Mouse (Mus musculus) liver, postnatal 0 days (tissue): Measurements from ENCODE around the gene Hoxa5. TPM values are rescaled to one million over a fixed set of nuclear protein-coding genes. Genes with fewer than 3 reads are reported as not detected.

ENCODE experiments used
- ATAC-seq: fragments of 200-750 bp; cut with Nextera tagmentation; 2 replicates; pipeline ENCODE4 v1.8.0; 2017; ENCODE audit warnings: mild to moderate bottlenecking, moderate library complexity
- DNase-seq: peaks from one replicate; pipeline ENCODE4 v3.0.0-alpha.2; 2016
- H3K27ac ChIP-seq: fragments of 300-500 bp; sonication (generic); 2 replicates; pipeline ENCODE4 v1.5.1; 2014; ENCODE audit warnings: antibody characterized with exemption, moderate library complexity, mild to moderate bottlenecking, low read depth
- H3K27me3 ChIP-seq: fragments of 300-500 bp; sonication (generic); 2 replicates; pipeline ENCODE4 v1.6.1; 2014; ENCODE audit warnings: low read length, control low read depth, mixed read lengths; ENCODE audit not compliant: insufficient read depth
- H3K36me3 ChIP-seq: fragments of 300-500 bp; sonication (generic); replicated peaks from 2 replicates; pipeline ENCODE4 v1.6.1; 2014; ENCODE audit warnings: mild to moderate bottlenecking, control low read depth, low read length, moderate library complexity, mixed read lengths; ENCODE audit not compliant: insufficient read depth
- H3K4me1 ChIP-seq: fragments of 300-500 bp; sonication (generic); 2 replicates; pipeline ENCODE4 v1.6.1; 2014; ENCODE audit warnings: antibody characterized with exemption, mild to moderate bottlenecking, control low read depth; ENCODE audit not compliant: insufficient read depth
- H3K4me2 ChIP-seq: fragments of 300-500 bp; sonication (generic); 2 replicates; pipeline ENCODE4 v1.6.1; 2014; ENCODE audit warnings: low read depth, mild to moderate bottlenecking, low read length, moderate library complexity, mixed read lengths
- H3K4me3 ChIP-seq: fragments of 300-500 bp; sonication (generic); 2 replicates; pipeline ENCODE4 v1.5.1; 2014; ENCODE audit warnings: low read depth, low read length
- H3K9ac ChIP-seq: fragments of 300-500 bp; sonication (generic); replicated peaks from 2 replicates; pipeline ENCODE4 v1.6.1; 2014; ENCODE audit warnings: mild to moderate bottlenecking, moderate library complexity
- H3K9me3 ChIP-seq: fragments of 300-500 bp; sonication (generic); 2 replicates; pipeline ENCODE4 v1.6.1; 2016; ENCODE audit warnings: mild to moderate bottlenecking, control low read depth, low read length, mixed read lengths
- CTCF ChIP-seq: sonication (generic); IDR thresholded peaks from 2 replicates; pipeline ENCODE4 v1.5.1; 2016; ENCODE audit warnings: antibody characterized with exemption, low read depth
- EP300 ChIP-seq: IDR thresholded peaks from 2 replicates; pipeline ENCODE4 v1.6.1; 2016; ENCODE audit warnings: antibody characterized with exemption, low read depth, mild to moderate bottlenecking
- WGBS: fragments of 180-500 bp; shearing (Covaris S2); extraction: QIAGEN DNeasy Blood & Tissue Kit; methylation state at CpG from one replicate; pipeline ENCODE4 v1.1.7; 2014; ENCODE audit not compliant: insufficient replicate concordance; 5-methylcytosine and 5-hydroxymethylcytosine counted together
- polyA plus RNA-seq: library from polyadenylated mRNA; unstranded; fragments of >200 nt; fragmentation: Nextera tagmentation; extraction: Ambion mirVana; gene quantifications from 2 replicates; pipeline ENCODE4 v1.2.1, GENCODE M21; 2015

The Hoxa5 gene
- polyA plus RNA-seq, 1 experiment from 2014 or later, result 0.58 TPM

GRCm38 (mm10) chr6:52214271-52214670 lies 9.9 kb upstream of the Hoxa5 start:
- no peak overlapping the region for H3K9ac ChIP-seq
- DNase-seq (no peak), ATAC-seq (no peak)
- H3K27ac ChIP-seq, result no peak overlapping the region
- H3K4me1 ChIP-seq, result peaks cover 7% of the 10 kb centered on the region
- H3K27me3 ChIP-seq, result peaks cover 98% of the 10 kb centered on the region
- 33% methylated on average over 5 of the region's 5 CpGs for WGBS
- no peaks in the 10 kb centered on the region for H3K36me3 ChIP-seq
- H3K4me2 ChIP-seq, result no peak overlapping the region
- no peak for TF ChIP-seq CTCF
- TF ChIP-seq EP300, result no peak
- H3K4me3 ChIP-seq, result no peak overlapping the region
- no peaks in the 10 kb centered on the region for H3K9me3 ChIP-seq

GRCm38 (mm10) chr6:52213119-52213986 lies 9.0 kb upstream of the Hoxa5 start, which contains the start of the genes Hoxa3 and Gm28308:
Gene Hoxa3, minus strand, starts transcription at chr6:52213336.
Gene Gm28308, minus strand, starts transcription at chr6:52213339.
- TF ChIP-seq EP300 (no peak), CTCF (no peak)
- H3K4me2 ChIP-seq, result peak within 1 kb of the TSS; percentile 49
- H3K36me3 ChIP-seq, result no peaks in the 10 kb centered on the region
- H3K27ac ChIP-seq, result no peak within 1 kb of the TSS
- H3K9ac ChIP-seq, result no peak within 1 kb of the TSS
- H3K9me3 ChIP-seq, result no peaks in the 10 kb centered on the region
- ATAC-seq (no peak), DNase-seq (no peak)
- H3K27me3 ChIP-seq, result peaks cover 98% of the 10 kb centered on the region
- peak within 1 kb of the TSS; percentile 35 for H3K4me3 ChIP-seq
- peaks cover 8% of the 10 kb centered on the region for H3K4me1 ChIP-seq
- WGBS, result 4% methylated on average over 38 of the region's 38 CpGs

DNA sequence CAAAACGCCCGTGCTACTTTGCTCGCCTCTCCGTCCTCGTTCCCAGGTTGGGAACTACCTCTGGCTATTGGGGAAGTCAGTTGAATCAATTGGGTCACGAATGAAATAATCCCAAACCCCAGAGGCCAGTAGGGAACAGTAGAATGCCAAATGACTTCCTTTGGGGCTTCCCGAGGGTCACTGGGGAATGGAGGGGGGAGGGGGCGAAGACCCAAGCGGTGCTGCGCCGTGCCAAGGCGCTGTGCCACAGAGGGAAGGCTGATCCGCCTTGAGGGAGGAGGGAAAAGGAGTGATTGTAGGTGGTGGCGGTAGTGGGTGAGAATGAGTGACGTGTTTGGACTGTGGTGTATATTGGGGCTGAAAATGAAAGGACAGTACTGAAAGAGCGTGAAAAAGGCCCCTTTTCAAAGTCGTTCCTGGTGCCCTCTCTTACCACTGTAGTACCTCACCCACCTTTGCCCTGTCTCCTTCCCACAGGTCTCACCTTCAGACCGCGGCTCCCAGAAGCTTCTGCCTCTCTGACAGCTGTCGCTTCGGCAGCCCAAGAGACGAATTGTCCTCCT lies 8.2 kb upstream of the Hoxa5 start:
- H3K4me2 ChIP-seq, result peak overlapping the region; percentile 49
- H3K27ac ChIP-seq, result no peak overlapping the region
- DNase-seq (no peak), ATAC-seq (no peak)
- H3K4me3 ChIP-seq, result peak overlapping the region; percentile 35
- peaks cover 9% of the 10 kb centered on the region for H3K4me1 ChIP-seq
- no peaks in the 10 kb centered on the region for H3K9me3 ChIP-seq
- H3K27me3 ChIP-seq, result peaks cover 98% of the 10 kb centered on the region
- no peak overlapping the region for H3K9ac ChIP-seq
- WGBS, result 2% methylated on average over 22 of the region's 22 CpGs
- no peaks in the 10 kb centered on the region for H3K36me3 ChIP-seq
- TF ChIP-seq CTCF, result no peak
- no peak for TF ChIP-seq EP300

DNA sequence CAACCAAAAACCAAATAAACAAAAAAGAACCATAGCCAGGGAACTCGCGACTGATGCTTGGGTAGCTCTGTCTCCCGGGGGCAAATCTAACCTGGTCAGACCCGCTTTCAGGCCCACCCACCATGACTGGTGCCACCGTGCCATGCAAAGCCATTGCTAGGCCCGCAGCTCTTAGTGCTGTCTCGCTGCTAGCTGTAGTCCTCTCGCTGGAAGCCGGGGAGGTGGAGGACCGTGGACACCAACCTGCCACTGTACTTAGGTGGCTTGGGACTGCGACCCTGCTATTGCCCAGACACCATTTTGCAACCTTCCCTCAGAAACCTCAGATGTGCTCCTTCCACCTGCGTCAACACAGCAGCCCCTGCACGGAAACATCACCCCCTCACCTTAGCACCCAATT lies 7.6 kb upstream of the Hoxa5 start:
- no peak overlapping the region for H3K27ac ChIP-seq
- H3K9me3 ChIP-seq, result no peaks in the 10 kb centered on the region
- H3K4me1 ChIP-seq, result peaks cover 4% of the 10 kb centered on the region; the same call in 1 of the 2 replicates
- DNase-seq (no peak), ATAC-seq (no peak)
- H3K27me3 ChIP-seq, result peaks cover 98% of the 10 kb centered on the region
- peak overlapping the region; percentile 6; the same call in 1 of the 2 replicates for H3K4me3 ChIP-seq
- no peaks in the 10 kb centered on the region for H3K36me3 ChIP-seq
- no peak for TF ChIP-seq EP300
- TF ChIP-seq CTCF, result no peak
- WGBS, result 2% methylated on average over 13 of the region's 13 CpGs
- peak overlapping the region; percentile 49 for H3K4me2 ChIP-seq
- H3K9ac ChIP-seq, result no peak overlapping the region

- peak; percentile 72 for DNase-seq
- peak overlapping the region; percentile 6; the same call in 1 of the 2 replicates for H3K4me3 ChIP-seq
- H3K27ac ChIP-seq, result no peak overlapping the region
- ATAC-seq, result peak; percentile 71
- H3K36me3 ChIP-seq, result no peaks in the 10 kb centered on the region
- H3K9ac ChIP-seq, result no peak overlapping the region
- WGBS, result 3% methylated on average over 37 of the region's 37 CpGs
- H3K27me3 ChIP-seq, result peaks cover 98% of the 10 kb centered on the region
- peak overlapping the region; percentile 49 for H3K4me2 ChIP-seq
- no peaks in the 10 kb centered on the region for H3K9me3 ChIP-seq
- TF ChIP-seq EP300 (no peak), CTCF (peak; percentile 75)
- H3K4me1 ChIP-seq, result peaks cover 2% of the 10 kb centered on the region; the same call in 1 of the 2 replicates
Measured at GRCm38 (mm10) chr6:52211170-52211935, 7.0 kb upstream of the Hoxa5 start.

- H3K27me3 ChIP-seq, result peaks cover 97% of the 10 kb centered on the region
- no peak for ATAC-seq
- H3K9ac ChIP-seq, result no peak overlapping the region
Measured at GRCm38 (mm10) chr6:52209685-52210046, 5.3 kb upstream of the Hoxa5 start.

More at GRCm38 (mm10) chr6:52209685-52210046, 5.3 kb upstream of the Hoxa5 start:
- Histone ChIP-seq H3K4me3 (no peak overlapping the region), H3K27ac (no peak overlapping the region), H3K4me2 (no peak overlapping the region), H3K9me3 (no peaks in the 10 kb centered on the region), H3K36me3 (no peaks in the 10 kb centered on the region), H3K4me1 (peaks cover 2% of the 10 kb centered on the region; the same call in 1 of the 2 replicates)
- no peak for TF ChIP-seq CTCF
- TF ChIP-seq EP300, result no peak
- DNase-seq, result no peak
- WGBS, result 26% methylated on average over 12 of the region's 12 CpGs
